Mouse (Mus musculus) kidney, embryonic 14.5 days (tissue): ENCODE data around the gene Slc37a3. TPM values are rescaled to one million over a fixed set of nuclear protein-coding genes. Genes with fewer than 3 reads are reported as not detected.
A peak's percentile ranks its signal among the peaks of the same experiment; 100 is the strongest.

Experiments used
- ATAC-seq: fragments of 200-750 bp; cut with Nextera tagmentation; 2 replicates; pipeline ENCODE4 v1.8.0; 2017; ENCODE audit warnings: moderate number of reproducible peaks, mild to moderate bottlenecking, moderate TSS enrichment, moderate library complexity; ENCODE audit not compliant: low FRiP score, low TSS enrichment
- H3K27ac ChIP-seq: fragments of 300-500 bp; sonication (generic); 2 replicates; pipeline ENCODE4 v1.5.1; 2014; ENCODE audit warnings: low read depth, mild to moderate bottlenecking, low read length, moderate library complexity, mixed read lengths
- H3K27me3 ChIP-seq: fragments of 300-500 bp; sonication (generic); 2 replicates; pipeline ENCODE4 v1.6.1; 2014; ENCODE audit warnings: mild to moderate bottlenecking, low read length; ENCODE audit not compliant: control insufficient read depth, insufficient read depth
- H3K36me3 ChIP-seq: fragments of 300-500 bp; sonication (generic); 2 replicates; pipeline ENCODE4 v1.6.1; 2014; ENCODE audit warnings: low read length, mixed read lengths; ENCODE audit not compliant: control insufficient read depth, insufficient read depth
- H3K4me1 ChIP-seq: fragments of 300-500 bp; sonication (generic); 2 replicates; pipeline ENCODE4 v1.6.1; 2014; ENCODE audit warnings: low read length, mixed read lengths; ENCODE audit not compliant: control insufficient read depth, insufficient read depth
- H3K4me2 ChIP-seq: fragments of 300-500 bp; sonication (generic); replicated peaks from 2 replicates; pipeline ENCODE4 v1.6.1; 2014; ENCODE audit warnings: low read depth, mild to moderate bottlenecking, low read length
- H3K4me3 ChIP-seq: fragments of 300-500 bp; sonication (generic); 2 replicates; pipeline ENCODE4 v1.5.1; 2014; ENCODE audit warnings: mild to moderate bottlenecking, low read length
- H3K9ac ChIP-seq: fragments of 300-500 bp; sonication (generic); 2 replicates; pipeline ENCODE4 v1.6.1; 2014; ENCODE audit warnings: low read depth, mild to moderate bottlenecking, low read length, moderate library complexity
- H3K9me3 ChIP-seq: fragments of 300-500 bp; sonication (generic); 2 replicates; pipeline ENCODE4 v1.6.1; 2016; ENCODE audit warnings: low read length; ENCODE audit not compliant: control insufficient read depth
- WGBS: fragments of 180-500 bp; shearing (Covaris S2); extraction: QIAGEN DNeasy Blood & Tissue Kit; methylation state at CpG from one replicate; pipeline ENCODE4 v1.1.7; 2014; 5-methylcytosine and 5-hydroxymethylcytosine counted together
- polyA plus RNA-seq: library from polyadenylated mRNA; unstranded; fragments of >200 nt; fragmentation: Nextera tagmentation; extraction: Ambion mirVana; gene quantifications from 2 replicates; pipeline ENCODE4 v1.2.1, GENCODE M21; 2014

Gene Slc37a3
- polyA plus RNA-seq, 1 experiment from 2014 or later, result 52.7 TPM

DNA sequence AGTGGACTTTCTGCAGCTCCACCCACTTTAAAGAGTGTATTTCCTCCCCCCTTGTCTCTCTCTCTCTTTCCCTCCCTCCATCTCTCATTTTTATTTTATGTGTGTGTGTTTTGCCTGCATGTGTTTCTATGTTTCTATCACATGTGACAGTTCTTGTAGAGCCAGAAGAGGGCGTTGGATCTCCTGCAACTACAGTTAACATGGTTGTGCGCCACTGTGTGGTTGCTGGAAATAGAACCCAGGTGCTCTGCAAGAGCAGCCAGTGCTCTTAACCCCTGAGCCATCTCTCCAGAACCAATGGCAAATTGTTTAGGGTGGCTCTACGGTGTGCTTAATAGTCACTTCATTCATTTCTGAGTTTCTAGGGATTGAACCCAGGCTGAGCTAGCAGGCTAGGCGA lies 81.0 kb downstream of the Slc37a3 start:
- no peaks in the 10 kb centered on the region for H3K9me3 ChIP-seq
- no peaks in the 10 kb centered on the region for H3K36me3 ChIP-seq
- H3K9ac ChIP-seq, result no peak overlapping the region
- no peak overlapping the region for H3K27ac ChIP-seq
- no peak; the same call in 1 of the 2 replicates for ATAC-seq
- H3K4me1 ChIP-seq, result 0 out of 2 replicates have a peak, but pooled peaks cover 5% of the 10 kb centered on the region
- H3K4me2 ChIP-seq, result no peak overlapping the region
- no peak overlapping the region for H3K4me3 ChIP-seq
- H3K27me3 ChIP-seq, result no peaks in the 10 kb centered on the region
- WGBS, result 78% methylated on average over 4 of the region's 4 CpGs

DNA sequence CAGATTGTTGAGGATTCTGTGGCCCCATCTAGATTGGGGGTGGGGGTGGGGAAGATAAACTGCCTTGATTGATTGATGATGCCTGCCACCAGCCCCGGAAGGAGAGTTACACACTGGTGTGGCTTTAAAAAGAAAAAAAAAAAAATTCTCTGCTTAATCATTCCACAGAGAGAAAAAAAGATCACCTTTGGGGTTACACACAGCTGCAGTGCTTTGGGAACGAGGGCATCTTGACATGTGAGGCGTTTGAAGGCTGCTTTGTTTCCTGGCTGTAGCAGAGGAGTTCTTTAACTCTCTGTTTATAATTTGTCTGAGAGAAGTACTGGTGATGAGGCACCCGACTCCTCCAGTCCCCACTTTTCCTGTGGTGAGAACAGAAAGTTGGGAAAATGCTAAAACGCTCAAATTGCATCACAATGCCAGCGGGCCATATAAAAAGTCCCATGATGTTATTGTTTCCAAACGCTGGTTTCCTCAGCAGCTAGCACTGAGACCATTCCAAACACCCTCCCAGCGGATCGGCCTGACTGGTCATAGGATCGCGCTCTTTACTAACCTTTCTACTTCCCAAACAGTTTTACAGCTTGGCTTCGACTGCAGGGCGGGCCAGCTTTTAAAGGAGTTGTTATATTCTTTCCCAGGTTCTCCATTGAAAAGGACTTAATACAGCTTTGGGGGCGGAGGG lies 81.6 kb downstream of the Slc37a3 start:
- H3K27me3 ChIP-seq, result no peaks in the 10 kb centered on the region
- H3K27ac ChIP-seq, result no peak overlapping the region
- H3K9ac ChIP-seq, result peak overlapping the region; percentile 40; the same call in 1 of the 2 replicates
- H3K36me3 ChIP-seq, result no peaks in the 10 kb centered on the region
- peak overlapping the region; percentile 12; the same call in 1 of the 2 replicates for H3K4me3 ChIP-seq
- H3K4me2 ChIP-seq, result peak overlapping the region; percentile 34
- peak; percentile 76; the same call in 1 of the 2 replicates for ATAC-seq
- WGBS, result 4% methylated on average over 14 of the region's 14 CpGs
- H3K4me1 ChIP-seq, result 0 out of 2 replicates have a peak, but pooled peaks cover 5% of the 10 kb centered on the region
- no peaks in the 10 kb centered on the region for H3K9me3 ChIP-seq

- ATAC-seq, result no peak
- H3K27me3 ChIP-seq, result no peaks in the 10 kb centered on the region
- WGBS, result 66% methylated on average over 7 of the region's 7 CpGs
- H3K9me3 ChIP-seq, result no peaks in the 10 kb centered on the region; the same call in 1 of the 2 replicates
- no peaks in the 10 kb centered on the region for H3K36me3 ChIP-seq
- H3K9ac ChIP-seq, result no peak overlapping the region
- H3K4me2 ChIP-seq, result no peak overlapping the region
- peaks cover 6% of the 10 kb centered on the region; the same call in 1 of the 2 replicates for H3K4me1 ChIP-seq
- H3K4me3 ChIP-seq, result no peak overlapping the region
- no peak overlapping the region for H3K27ac ChIP-seq
These were observed 87.8 kb downstream of the Slc37a3 start for GRCm38 (mm10) chr6:39289721-39290120.

GRCm38 (mm10) chr6:39287782-39288181 lies 89.7 kb downstream of the Slc37a3 start:
- Histone ChIP-seq H3K27me3 (no peaks in the 10 kb centered on the region), H3K4me1 (peaks cover 6% of the 10 kb centered on the region; the same call in 1 of the 2 replicates), H3K4me3 (no peak overlapping the region), H3K9ac (no peak overlapping the region), H3K4me2 (no peak overlapping the region), H3K9me3 (no peaks in the 10 kb centered on the region; the same call in 1 of the 2 replicates), H3K27ac (no peak overlapping the region), H3K36me3 (no peaks in the 10 kb centered on the region)
- WGBS, result 84% methylated on average over 3 of the region's 3 CpGs
- no peak for ATAC-seq

GRCm38 (mm10) chr6:39286732-39287083 lies 90.8 kb downstream of the Slc37a3 start:
- H3K4me2 ChIP-seq, result no peak overlapping the region
- no peak overlapping the region for H3K9ac ChIP-seq
- H3K4me1 ChIP-seq, result peaks cover 6% of the 10 kb centered on the region; the same call in 1 of the 2 replicates
- H3K9me3 ChIP-seq, result no peaks in the 10 kb centered on the region; the same call in 1 of the 2 replicates
- H3K27ac ChIP-seq, result no peak overlapping the region; the same call in 1 of the 2 replicates
- H3K36me3 ChIP-seq, result no peaks in the 10 kb centered on the region
- no peak overlapping the region for H3K4me3 ChIP-seq
- peak; percentile 28; the same call in 1 of the 2 replicates for ATAC-seq
- WGBS, result 17% methylated on average over 5 of the region's 5 CpGs
- no peaks in the 10 kb centered on the region for H3K27me3 ChIP-seq

GRCm38 (mm10) chr6:39286053-39286731 lies 91.3 kb downstream of the Slc37a3 start:
- 24% methylated on average over 7 of the region's 9 CpGs for WGBS
- Histone ChIP-seq H3K4me1 (peaks cover 6% of the 10 kb centered on the region; the same call in 1 of the 2 replicates), H3K9ac (no peak overlapping the region), H3K36me3 (no peaks in the 10 kb centered on the region), H3K4me3 (no peak overlapping the region), H3K27me3 (no peaks in the 10 kb centered on the region), H3K4me2 (no peak overlapping the region), H3K9me3 (no peaks in the 10 kb centered on the region; the same call in 1 of the 2 replicates), H3K27ac (no peak overlapping the region)
- 0 out of 2 replicates have a peak, but pooled peaks have one; percentile 3 for ATAC-seq

- no peaks in the 10 kb centered on the region; the same call in 1 of the 2 replicates for H3K9me3 ChIP-seq
- H3K4me1 ChIP-seq, result peaks cover 6% of the 10 kb centered on the region; the same call in 1 of the 2 replicates
- H3K4me2 ChIP-seq, result no peak overlapping the region
- H3K36me3 ChIP-seq, result no peaks in the 10 kb centered on the region
- H3K27me3 ChIP-seq, result no peaks in the 10 kb centered on the region
- H3K4me3 ChIP-seq, result no peak overlapping the region
- 72% methylated on average over 3 of the region's 3 CpGs for WGBS
- no peak for ATAC-seq
- no peak overlapping the region for H3K27ac ChIP-seq
- no peak overlapping the region for H3K9ac ChIP-seq
These were observed 92.6 kb downstream of the Slc37a3 start for GRCm38 (mm10) chr6:39284836-39285235.
